Mouse (Mus musculus) urinary bladder, postnatal 14 days (tissue): Measurements from ENCODE around the gene Dgkh.
A peak's percentile ranks its signal among the peaks of the same experiment; 100 is the strongest.
"Not testable (repeated sequence)": the region's sequence is repeated elsewhere in the genome, so short reads cannot be mapped to it uniquely, and the experiment has no call there.

Experiments used
- DNase-seq: peaks from one replicate; pipeline ENCODE4 v3.0.0; 2021; ENCODE audit warnings: low spot score

Gene Dgkh

GRCm38 (mm10) chr14:78732617-78733312 lies at the start of gene Dgkh:
TSS of gene Dgkh (minus strand) at chr14:78732776.
- peak; percentile 92 for DNase-seq

GRCm38 (mm10) chr14:78777215-78777614 lies 44.6 kb upstream of the Dgkh start:
- DNase-seq: no peak

DNA sequence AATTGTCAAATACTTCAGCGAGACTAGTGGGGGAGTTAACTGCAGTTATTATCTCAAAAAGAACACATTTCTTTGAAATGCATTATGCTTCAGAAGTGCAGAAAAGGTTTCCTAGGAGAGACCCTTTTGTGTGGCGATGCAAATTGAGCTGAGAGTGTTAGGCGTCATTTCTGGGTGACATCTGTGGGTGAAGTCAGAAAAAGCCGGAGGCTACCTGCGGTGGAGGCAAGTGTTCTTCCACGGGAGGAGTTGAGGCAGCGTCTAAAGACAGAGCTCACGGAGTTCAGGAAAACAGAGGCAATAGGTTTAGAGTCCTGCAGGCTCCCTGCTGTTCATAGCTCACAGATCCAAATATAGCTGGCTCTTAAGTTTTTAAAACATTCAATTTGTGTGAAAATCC lies 44.1 kb upstream of the Dgkh start:
- no peak for DNase-seq

- DNase-seq: no peak
Observed at GRCm38 (mm10) chr14:78775699-78776098, 43.1 kb upstream of the Dgkh start.

DNA sequence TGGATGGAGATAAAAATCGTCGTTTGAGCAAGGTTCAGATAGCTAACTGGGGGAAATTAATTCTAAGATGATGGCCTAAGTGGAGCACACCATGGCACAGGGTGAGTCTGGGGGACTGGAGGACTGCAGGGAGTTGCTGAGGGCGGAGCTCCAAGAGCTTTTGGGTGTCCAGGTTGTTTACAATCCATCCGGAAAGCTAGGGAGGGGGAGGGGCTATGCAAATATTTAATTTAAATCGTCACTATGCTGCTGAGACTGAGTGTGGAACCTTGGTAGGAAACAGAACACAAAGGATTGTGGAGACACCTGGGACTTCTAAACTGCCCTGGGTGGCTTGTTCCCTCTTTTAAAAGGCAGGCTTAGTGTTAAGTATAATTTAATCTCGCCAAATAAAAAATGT lies 42.6 kb upstream of the Dgkh start:
- no peak for DNase-seq

GRCm38 (mm10) chr14:78770457-78770856 lies 37.9 kb upstream of the Dgkh start:
- DNase-seq: no peak

DNA sequence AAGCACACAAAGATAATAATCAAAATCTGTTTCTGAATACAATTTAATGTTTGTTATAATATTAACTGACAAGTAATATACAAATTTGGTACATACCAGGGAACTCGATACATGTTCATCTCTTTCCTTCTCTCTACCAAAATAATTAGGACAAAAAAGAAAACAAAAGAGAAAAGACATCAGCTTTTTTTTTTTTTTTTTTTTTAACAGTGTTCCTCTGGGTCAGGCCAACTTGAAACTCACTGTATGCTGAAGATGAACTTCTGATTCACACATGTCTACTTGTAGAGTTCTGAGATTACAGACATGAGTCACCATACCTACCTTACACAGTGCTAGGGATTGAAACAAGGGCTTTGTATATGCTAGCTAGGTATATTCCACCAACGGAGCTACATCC lies 28.5 kb upstream of the Dgkh start:
- no peak for DNase-seq

DNA sequence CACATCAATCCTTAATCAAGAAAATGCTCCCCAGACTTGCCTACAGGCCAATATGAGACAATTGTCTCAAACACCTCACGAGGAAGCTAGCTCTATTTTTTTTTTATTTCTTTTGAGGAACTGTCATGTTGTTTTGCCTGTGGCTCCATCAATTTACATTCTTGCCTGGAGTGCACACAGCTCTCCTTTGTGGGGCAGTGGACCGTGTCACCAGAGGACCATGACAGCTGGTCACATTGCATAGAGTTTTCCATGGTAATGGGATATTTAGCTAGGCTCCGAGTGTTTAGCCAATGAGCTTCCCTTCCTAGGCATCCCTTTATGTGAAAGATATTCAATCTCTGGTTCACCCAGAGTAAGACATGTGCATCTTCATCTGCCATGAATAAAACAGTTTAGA lies 26.9 kb upstream of the Dgkh start:
- no peak for DNase-seq

DNA sequence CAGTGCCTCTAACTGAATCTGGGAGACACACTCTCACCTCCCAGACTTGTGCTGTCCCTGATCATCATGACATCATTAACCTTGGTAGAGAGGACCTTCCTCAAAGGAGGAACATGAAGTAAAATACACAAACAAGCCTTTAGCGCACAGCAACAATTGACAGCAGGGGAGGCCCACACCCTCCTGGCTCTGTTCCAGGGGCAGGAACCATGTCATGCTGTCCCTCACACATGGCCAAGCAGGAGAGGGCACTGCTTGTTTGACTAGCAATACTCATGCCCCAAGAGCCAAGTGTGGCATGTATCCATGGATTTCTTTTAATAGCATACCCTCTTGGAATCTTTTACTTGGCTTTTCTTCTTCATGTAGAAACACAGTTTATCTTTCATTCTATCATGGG lies 22.7 kb upstream of the Dgkh start:
- DNase-seq: no peak

DNA sequence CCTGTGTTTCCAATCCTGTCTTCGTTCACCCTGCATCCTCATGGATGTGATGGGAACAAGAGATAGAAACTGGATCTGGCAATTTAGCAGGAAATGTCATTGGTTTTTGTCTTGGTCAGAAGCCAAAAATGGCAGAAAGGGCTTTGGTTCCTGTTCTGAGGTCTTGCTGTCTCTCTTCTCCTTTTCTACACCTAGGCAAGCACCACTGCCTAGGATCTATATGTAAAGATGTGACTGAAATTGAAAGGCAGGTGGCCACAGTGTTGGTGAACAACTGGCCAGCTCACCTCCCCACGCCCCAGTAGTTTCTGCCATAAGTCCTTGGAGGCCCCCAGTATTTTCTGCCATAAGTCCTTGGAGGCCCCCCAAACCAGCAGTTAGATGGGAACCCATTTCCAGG lies 16.1 kb upstream of the Dgkh start:
- DNase-seq: no peak

DNA sequence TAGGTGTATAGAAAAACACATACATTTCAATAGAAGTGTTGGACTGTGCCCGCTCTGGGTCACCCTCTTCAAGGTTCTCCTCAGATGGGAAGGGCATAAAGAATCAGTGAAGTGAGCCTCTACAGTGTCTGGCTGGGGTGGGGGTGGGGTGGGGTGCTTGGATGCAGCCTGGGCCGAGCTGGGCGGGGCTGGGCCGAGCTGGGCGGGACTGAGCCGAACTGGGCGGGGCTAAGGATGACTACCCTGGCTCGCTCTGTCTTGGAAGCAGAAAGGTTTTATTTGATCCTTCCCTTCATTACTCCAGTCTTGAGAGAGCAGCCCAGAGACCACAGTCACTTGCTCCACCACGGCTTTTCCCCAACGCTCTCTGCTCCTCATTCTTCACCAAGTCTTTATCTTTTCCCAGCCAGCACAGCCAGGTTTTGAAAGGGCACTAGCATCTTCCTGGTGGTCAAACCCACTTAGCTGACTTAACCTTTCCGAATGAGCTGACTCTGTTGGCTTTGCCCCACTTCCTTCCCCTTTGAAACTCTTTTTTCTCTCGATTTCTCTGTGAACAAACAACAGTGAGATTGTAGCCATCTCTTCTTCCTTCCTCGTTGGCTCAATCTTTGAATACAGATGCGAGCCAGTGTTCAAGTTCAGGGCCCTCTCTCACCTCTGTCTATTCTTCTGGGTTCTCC lies 15.5 kb upstream of the Dgkh start:
- DNase-seq: peak; percentile 39

GRCm38 (mm10) chr14:78747454-78747853 lies 14.9 kb upstream of the Dgkh start:
- DNase-seq: peak; percentile 13

- no peak for DNase-seq
Observed at GRCm38 (mm10) chr14:78734605-78735004, 2.0 kb upstream of the Dgkh start.

GRCm38 (mm10) chr14:78734203-78734602 lies 1.6 kb upstream of the Dgkh start:
- not testable (repeated sequence) for DNase-seq

DNA sequence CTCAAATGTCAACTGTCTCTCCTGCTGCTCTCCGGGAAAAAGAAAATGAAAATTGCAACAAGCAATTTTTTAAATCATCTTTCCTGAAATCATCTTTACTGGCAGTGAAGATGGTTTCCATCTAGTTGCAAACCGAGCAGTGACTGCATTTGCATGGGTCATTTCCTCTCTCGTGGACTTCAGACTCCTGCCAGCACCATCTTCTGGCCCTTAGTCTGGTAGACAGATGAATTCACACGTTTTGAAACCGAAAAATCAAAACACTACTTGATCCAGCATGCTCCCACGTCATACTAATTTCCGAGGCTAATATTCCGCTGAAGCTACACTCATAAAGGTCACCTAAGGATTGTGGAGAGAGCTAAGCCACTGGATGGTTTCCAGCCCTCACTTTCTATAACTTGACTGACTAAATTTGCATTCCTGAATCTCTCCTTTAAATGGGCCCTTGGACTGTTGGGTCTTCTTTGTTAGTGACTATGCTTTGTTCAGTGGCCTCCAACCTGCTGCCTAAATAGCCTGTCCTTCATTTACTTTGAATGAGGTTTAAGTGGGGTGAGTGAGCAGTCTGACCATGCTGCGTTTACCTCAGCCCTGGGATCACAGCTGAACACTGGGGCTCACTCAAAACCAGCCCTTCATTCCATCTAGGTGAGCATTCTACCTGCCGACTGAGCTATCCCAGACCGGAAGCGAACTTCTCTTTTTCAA lies 945 bp upstream of the Dgkh start:
- no peak for DNase-seq

DNA sequence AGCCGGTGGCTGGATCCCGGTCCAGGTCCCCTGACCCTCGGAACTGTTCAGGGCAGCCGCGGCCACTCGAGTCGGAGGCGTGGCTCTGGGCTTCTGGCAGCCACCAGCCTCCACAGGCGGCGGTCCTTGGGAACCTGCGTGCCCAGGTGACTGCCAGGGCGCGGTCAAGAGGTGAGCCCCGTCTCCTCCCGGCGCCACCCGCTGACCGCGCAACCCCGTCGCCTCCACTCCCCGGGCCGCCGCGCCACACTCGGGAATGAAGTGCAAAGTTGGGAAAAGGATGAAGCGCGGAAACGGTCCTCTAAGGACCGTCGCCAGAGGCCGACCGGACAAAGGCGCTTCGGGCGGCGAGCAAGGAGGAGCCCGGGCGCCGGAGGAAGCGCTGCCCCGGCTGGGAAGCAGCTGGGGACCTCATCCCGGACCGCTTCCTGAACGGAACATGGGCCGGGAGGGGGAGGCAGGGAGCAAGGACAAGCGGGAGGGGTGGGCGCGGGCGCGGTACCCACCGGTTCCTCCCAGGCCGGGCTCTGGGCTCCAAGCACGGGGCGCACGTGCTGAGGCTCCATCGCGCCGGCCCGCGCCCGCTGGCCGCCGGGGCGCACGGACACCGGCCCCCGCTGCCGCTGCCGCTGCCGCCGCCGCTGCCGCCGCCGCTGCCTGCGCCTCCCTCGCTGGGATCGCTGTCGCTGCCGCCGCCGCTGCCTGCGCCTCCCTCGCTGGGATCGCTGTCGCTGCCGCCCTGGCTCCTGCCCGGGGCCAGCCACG lies 542 bp downstream of the Dgkh start:
- peak; percentile 52 for DNase-seq

DNA sequence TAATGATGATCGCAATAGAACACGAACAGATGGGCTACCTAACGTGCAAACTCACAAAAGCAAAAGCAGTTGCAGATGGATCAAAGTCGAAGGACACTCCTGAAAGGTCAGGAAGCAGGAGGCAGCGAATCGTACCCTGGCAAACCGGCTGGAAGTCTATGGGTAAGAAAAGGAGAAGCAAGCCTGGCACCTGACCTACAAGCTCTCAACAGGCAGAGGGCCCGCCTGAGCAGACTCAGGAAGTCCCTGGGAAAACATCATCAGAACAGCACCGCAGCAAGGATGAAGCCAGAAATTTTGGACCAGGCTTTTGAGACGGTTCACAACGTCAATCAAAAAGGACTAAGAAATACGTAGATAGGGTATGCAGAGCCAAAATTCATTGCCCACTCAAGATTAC lies 1.3 kb downstream of the Dgkh start:
- DNase-seq: peak; percentile 28

- no peak for DNase-seq
Observed at GRCm38 (mm10) chr14:78725976-78726375, 6.6 kb downstream of the Dgkh start.

DNA sequence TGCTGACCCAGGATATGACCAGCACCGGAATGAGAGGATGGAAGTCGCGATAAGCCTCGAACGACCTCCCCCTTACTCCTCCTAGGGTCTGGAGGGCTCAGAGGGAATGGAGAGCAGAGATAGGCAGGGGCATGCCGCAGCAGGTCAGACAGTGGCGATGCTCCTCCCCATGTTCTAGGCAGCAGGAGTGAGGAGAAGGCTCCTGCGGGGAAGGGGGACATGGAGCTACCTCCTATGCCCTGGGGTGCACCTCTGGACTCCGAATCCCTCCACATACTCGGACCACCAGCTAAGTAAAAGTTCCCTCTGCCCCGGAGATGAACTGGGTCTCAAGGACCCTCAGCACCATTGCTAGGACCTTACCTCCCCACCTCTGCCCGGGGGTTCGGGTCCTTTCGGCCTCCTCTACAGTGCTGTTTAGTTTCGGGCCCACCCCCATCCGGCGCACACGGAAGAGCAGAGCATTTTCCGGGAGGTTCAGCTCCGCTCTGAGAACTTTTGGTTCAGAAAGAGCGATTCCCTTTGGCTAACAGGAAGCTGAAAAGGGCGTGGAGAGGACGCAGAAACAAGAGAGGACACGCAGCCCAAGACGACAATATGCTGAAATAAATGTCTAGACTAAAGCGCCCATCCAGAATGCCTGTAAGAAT lies 7.1 kb downstream of the Dgkh start:
- DNase-seq: peak; percentile 31

GRCm38 (mm10) chr14:78724414-78725306 lies 7.9 kb downstream of the Dgkh start:
- peak; percentile 65 for DNase-seq

- DNase-seq: not testable (repeated sequence)
Observed at GRCm38 (mm10) chr14:78723655-78724054, 8.9 kb downstream of the Dgkh start.
